Mouse (Mus musculus) left cerebral cortex, adult 2 months (tissue): ENCODE measurements at regions not wholly inside any gene's neighbourhood (a gene's known extent, or its start where the extent isn't known, plus 50 kb on each side); places are given as distances from the start of the nearest gene placed in this dataset.

Source experiments
- DNase-seq, 2 experiments: peaks; one replicate each; pipeline ENCODE4 v3.0.0; 2021 to 2022; ENCODE audit warnings: low spot score in 2 of 2, mixed read lengths in 1 of 2; ENCODE audit errors: extremely low spot score in 1 of 2
- H3K27ac ChIP-seq: fragments of 200-600 bp; 2 replicates; pipeline ENCODE4 v1.8.1; 2022
- H3K4me3 ChIP-seq: fragments of 200-600 bp; 2 replicates; pipeline ENCODE4 v1.8.1; 2022
- CTCF ChIP-seq: fragments of 200-600 bp; IDR thresholded peaks from 2 replicates; pipeline ENCODE4 v1.8.1; 2022; ENCODE audit warnings: antibody characterized with exemption, mild to moderate bottlenecking, moderate library complexity
- intact Hi-C: fragments of 180-260 bp; cut with DNase I; formaldehyde crosslinking; loops from one replicate; pipeline ENCODE4 v1.15.1; 2025

GRCm38 (mm10) chr19:36237751-36238150 is 110.4 kb upstream of the Pcgf5 start:
- no peak for TF ChIP-seq CTCF
- intact Hi-C loops, result no loop called here
- Histone ChIP-seq H3K4me3 (no peak overlapping the region), H3K27ac (no peak overlapping the region)
- DNase-seq, result no peak

GRCm38 (mm10) chr19:36238536-36238935 is 109.6 kb upstream of the Pcgf5 start:
- Histone ChIP-seq H3K4me3 (no peak overlapping the region), H3K27ac (no peak overlapping the region)
- TF ChIP-seq CTCF, result no peak
- no peak for DNase-seq
- intact Hi-C loops, result no loop called here

GRCm38 (mm10) chr19:36242396-36242795 is 105.7 kb upstream of the Pcgf5 start:
- TF ChIP-seq CTCF, result no peak
- no peak overlapping the region for H3K4me3 ChIP-seq
- H3K27ac ChIP-seq, result no peak overlapping the region
- intact Hi-C loops, result no loop called here
- no peak for DNase-seq

- intact Hi-C loops, result no loop called here
- no peak for DNase-seq
- no peak for TF ChIP-seq CTCF
- no peak overlapping the region for H3K27ac ChIP-seq
- H3K4me3 ChIP-seq, result no peak overlapping the region
Observed at GRCm38 (mm10) chr19:36242946-36243345, 105.2 kb upstream of the Pcgf5 start.

- H3K4me3 ChIP-seq, result no peak overlapping the region
- H3K27ac ChIP-seq, result no peak overlapping the region
- no peak for TF ChIP-seq CTCF
- DNase-seq, result no peak
- intact Hi-C loops, result no loop called here
Observed at GRCm38 (mm10) chr19:36252522-36252921, 95.6 kb upstream of the Pcgf5 start.

GRCm38 (mm10) chr19:36257748-36258538 is 90.2 kb upstream of the Pcgf5 start:
- peak; percentile 37 to 39 for DNase-seq
- no peak for TF ChIP-seq CTCF
- H3K27ac ChIP-seq, result no peak overlapping the region
- H3K4me3 ChIP-seq, result no peak overlapping the region
- intact Hi-C loops, result no loop called here

GRCm38 (mm10) chr19:36261819-36262218 is 86.3 kb upstream of the Pcgf5 start:
- H3K27ac ChIP-seq, result no peak overlapping the region
- intact Hi-C loops, result no loop called here
- no peak for DNase-seq
- H3K4me3 ChIP-seq, result no peak overlapping the region
- no peak for TF ChIP-seq CTCF

- intact Hi-C loops, result no loop called here
- H3K4me3 ChIP-seq, result no peak overlapping the region
- no peak for TF ChIP-seq CTCF
- no peak overlapping the region for H3K27ac ChIP-seq
- no peak for DNase-seq
Observed at GRCm38 (mm10) chr19:36263923-36264322, 84.2 kb upstream of the Pcgf5 start.

GRCm38 (mm10) chr19:36264397-36264796 is 83.7 kb upstream of the Pcgf5 start:
- Histone ChIP-seq H3K4me3 (no peak overlapping the region), H3K27ac (peak overlapping the region; percentile 26; the same call in 1 of the 2 replicates)
- intact Hi-C loops, result no loop called here
- DNase-seq, result no peak
- no peak for TF ChIP-seq CTCF

GRCm38 (mm10) chr19:36265276-36265675 is 82.8 kb upstream of the Pcgf5 start:
- intact Hi-C loops, result no loop called here

GRCm38 (mm10) chr19:36266346-36266745 is 81.8 kb upstream of the Pcgf5 start:
- no peak for DNase-seq
- Histone ChIP-seq H3K27ac (no peak overlapping the region), H3K4me3 (no peak overlapping the region)
- intact Hi-C loops, result no loop called here
- no peak for TF ChIP-seq CTCF

More at GRCm38 (mm10) chr19:36265276-36265675, 82.8 kb upstream of the Pcgf5 start:
- no peak overlapping the region for H3K4me3 ChIP-seq
- H3K27ac ChIP-seq, result no peak overlapping the region
- DNase-seq, result no peak
- no peak for TF ChIP-seq CTCF

GRCm38 (mm10) chr19:36273466-36273865 is 74.6 kb upstream of the Pcgf5 start:
- no peak for TF ChIP-seq CTCF
- Histone ChIP-seq H3K27ac (no peak overlapping the region), H3K4me3 (no peak overlapping the region)
- no peak for DNase-seq
- intact Hi-C loops, result no loop called here

- H3K4me3 ChIP-seq, result no peak overlapping the region
- intact Hi-C loops, result no loop called here
- no peak for TF ChIP-seq CTCF
Observed at GRCm38 (mm10) chr19:36285465-36285864, 62.6 kb upstream of the Pcgf5 start.

More at GRCm38 (mm10) chr19:36285465-36285864, 62.6 kb upstream of the Pcgf5 start:
- no peak for DNase-seq
- no peak overlapping the region for H3K27ac ChIP-seq
